Mouse (Mus musculus): ENCODE measurements around the gene Qk.
A peak's percentile ranks its signal among the peaks of the same experiment; 100 is the strongest.

DNA sequence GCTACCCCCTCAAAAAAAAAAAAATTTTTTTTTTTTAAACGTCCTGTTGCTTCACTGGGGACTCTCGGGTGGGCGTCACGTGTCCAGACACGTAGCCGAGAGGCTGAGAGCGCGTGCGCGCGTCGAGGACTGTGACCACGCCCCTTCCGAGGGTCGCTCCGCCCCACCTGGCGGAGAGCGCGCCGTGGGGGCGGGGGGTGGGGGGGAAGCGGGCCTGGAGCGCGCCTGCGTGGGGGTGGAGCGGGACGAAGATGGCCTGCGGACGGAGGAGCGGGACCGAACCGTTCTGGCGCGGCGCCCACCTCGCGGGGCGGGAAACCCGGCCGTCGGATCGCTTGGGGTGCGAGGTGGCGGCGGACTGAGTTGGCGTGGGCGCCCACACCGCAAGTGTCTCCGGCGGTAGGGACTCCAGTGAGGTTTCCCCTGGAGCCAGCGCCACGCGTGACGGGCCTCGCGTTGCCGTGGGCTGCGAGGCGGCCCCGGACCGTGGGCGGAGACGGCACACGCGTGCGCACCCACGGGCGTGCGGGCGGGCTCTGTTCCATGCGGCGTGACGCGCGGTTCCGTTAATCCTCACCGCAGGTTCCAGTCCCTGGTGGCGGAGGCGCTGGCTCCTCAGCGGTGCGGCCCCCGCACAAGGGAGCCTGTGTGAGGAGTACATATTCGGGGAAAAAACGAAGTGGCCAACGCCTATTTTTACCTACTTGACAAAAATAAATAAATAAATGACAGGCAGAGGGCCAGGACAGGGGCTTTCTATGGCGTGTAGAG is at the start of gene Qk:
- no peak for TF ChIP-seq CTCF (conservative IDR thresholded peaks at IDR 0.05; ENCODE audit: insufficient read depth, insufficient read length, low read depth, low read length)
- peak; percentile 24 for TF ChIP-seq POLR2A (IDR thresholded peaks at IDR 0.05; ENCODE audit: low read depth, low read length)

All from kidney, adult 2 months (tissue).